Mouse (Mus musculus): ENCODE measurements around the gene Ddn.

Ddn gene

DNA sequence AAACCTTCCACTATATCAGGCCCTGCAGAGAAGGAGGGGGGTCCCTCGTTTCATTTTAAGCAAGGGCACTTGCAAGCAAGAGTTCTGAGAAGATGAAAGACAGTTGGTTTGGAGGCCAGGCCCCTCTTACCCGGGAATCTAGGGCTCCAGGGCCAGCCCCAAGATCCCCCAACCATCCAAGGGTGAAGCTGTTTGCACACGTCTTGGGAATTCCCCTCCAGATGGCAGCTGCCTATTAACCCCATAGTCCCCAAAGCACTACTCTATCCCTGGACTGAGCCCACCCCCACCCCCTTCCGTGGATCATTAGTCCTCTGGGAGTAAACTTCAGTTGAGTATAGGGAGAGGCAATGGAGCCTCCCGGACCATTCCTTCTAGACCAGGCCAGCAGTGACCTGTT lies 33.8 kb downstream of the Ddn start:
- DNase-seq (ENCODE audit: low read depth, low spot score) = no peak

DNA sequence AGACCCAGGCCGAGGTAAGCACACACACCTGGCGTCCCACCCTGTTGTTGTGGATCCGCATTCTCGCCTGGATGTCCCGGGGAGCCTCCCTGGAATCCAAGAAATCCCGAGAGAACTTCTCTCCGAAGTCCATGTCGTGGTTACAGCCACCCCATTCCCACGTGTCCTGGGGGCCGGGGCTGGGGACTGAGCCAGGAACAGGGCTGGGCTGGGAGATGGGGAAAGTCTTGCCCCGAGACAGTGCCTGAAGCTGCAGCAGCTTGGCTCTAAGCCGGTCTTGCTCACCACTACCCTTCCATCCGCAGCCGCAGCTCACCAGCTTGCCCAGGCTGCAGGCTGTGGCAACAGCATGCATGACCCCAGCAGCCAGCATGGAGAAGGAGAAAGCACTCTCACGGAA lies 35.2 kb downstream of the Ddn start:
- DNase-seq (ENCODE audit: low read depth, low spot score) = no peak

DNA sequence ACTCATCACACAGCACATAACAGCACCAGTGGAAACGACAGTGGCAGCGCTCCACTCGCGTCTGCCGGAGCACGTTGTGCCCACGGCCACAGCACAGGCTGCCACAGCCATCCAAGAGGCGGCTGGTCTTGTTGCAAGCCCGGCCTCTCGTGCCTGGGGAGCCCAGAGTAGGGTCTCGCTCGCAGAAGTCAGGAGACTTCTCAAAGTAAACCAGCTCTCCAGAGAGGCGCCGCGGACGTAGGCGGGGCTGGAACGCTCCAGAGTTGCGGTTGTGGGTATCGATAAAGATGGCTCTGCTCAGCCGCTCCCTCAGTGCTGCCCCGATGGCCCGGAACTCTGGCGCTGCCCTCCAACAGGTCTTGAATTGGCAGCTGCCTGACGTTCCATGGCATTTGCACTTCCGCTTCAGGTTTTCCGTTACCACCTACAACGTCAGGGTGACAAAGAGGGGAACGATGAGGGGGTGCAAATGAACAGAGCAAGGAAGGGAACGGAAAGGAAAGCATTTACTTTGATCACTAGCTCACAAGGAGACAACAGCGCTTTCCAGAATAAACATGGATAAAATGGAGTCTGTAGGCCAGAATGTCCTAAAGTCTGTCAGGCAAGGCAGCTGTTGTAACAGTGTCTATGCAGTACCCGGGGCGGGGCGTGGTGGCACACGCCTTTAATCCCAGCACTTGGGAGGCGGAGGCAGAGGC lies 36.6 kb downstream of the Ddn start:
- DNase-seq (ENCODE audit: low read depth, low spot score) = peak; percentile 45

DNA sequence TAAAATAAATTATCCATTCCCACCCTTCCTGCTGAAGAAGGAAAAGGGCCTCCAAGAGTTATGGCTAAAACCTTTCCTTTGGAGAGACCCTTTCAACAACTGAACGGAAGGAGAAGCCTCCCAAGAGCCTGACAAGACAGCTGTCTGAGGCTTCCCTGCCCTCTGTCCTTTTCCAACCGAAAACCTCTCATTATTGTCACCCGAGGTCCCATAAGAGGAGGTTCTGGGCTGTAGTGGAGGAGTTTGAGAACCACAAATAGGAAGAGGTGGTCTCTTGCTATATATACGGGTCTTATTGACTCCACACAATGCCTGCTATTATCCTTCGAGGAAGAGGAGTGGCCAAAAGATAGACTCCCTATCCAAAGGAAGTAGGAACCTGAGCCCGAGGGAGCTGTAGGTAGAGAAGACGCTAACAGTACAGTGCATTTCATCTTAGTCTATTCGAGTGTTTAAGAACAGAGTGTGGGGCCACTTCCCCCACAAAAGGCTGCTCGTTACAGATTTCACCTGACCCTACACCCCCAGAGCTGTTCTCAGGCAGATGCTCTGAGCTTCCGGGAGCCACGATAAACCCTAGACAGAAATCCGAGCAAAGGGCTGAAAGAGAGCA lies 37.4 kb downstream of the Ddn start:
- no peak for DNase-seq (ENCODE audit: low read depth, low spot score)

DNA sequence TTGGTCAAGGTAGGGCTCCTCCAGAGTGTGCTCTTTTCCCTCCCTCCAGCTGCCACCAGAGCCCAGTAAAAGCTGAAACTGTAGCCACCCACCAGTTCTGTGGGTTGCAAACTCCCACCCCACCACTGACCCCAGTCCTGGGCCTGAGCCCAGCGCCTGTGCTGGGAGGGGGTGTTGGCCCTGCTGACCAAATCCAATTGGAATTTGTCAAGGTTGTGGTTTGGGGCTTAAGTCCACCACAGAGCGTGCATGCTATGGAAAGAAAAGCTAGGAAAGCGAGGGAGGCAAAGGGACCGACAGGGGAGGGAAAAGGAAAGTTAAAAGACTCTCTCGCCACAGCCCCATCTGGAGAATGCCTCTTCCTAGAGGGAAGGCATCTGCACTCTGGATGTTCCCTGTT lies 41.0 kb downstream of the Ddn start:
- no peak for DNase-seq (ENCODE audit: low read depth, low spot score)

DNA sequence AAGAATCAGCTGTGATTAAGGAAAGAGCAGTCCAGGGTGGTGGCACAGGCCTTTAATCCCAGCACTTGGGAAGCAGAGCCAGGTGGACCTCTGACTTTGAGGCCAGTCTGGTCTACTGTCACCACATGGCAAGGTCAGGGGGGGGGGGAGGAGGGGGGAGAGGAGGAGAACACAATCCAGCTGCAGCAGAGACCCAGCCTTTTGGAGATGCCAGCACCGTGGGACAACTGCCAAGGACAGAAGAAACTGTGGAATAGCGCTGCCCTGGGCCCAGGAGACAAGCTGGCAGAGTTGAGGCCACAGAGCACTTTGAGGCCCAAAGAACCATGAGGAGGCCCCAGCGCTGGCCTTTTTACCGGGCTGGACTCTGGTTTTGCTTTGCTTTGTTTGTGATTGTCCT lies 43.4 kb downstream of the Ddn start:
- DNase-seq (ENCODE audit: low read depth, low spot score) = no peak

DNA sequence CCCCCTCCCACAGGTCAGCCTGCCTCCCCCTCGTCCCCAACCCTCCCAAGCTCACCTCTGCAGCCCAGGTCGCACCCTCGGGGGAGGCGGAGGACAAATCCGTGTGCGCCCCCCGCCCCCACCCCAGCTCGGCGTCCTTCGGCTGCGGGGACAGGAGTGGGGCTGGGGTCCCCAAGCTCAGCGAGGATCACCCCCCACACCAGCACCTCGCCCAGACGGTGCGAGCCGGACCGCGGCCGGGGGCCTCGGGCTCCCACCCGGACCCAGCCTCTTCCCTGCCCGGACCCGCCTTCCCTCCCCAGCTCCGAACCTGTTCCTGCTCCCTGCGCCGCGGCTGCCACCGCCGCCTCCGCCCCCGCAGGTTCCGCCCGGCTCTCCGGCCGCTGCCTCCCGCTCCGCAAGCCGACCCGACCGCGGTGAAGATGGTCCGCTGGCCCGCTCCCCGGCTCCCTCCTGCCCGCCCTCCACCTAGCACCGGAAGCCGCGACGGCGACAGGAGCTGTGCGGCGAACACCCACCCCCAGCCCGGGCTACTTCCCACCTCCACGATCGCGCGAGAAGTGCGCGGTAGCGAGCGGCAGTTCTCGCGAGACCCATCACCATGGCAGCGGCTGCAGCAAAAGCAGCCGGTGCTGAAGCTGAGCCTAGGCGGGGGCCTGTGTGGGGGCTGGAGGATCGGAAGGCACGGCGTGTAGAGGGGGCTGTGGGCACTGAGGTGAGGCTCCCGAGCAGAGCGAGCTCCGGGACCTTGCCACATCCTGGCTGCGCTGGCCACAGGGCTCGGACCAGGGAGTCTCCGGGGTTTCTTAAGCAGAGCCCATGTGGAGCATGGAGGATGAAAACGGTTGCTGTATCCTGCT lies 46.4 kb downstream of the Ddn start, which contains the start of gene Arf3:
Gene Arf3 (minus strand): TSS at position 545 of the 860 bp plus-strand sequence.
- DNase-seq (ENCODE audit: low read depth, low spot score) = peak; percentile 96

DNA sequence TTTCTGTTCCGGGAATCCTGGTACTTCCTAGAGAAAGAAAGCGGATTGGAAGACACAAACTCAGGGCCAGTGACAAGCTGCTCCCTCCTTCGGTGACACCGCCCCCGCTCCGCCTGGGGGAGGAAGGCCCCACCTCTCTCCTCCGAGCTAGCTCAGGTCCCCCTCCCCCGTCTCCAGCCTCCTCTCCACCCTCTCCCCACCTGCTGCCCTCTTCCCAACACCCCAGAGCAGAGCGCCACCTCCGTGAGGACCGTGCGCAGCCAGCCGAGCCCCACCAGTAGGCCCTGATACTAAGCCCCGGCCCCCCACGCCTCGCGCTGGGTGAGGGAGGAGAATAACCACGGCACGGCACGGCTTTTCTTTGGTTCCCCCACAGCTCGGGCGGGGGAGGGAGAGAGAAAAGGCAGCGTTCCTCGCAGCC lies 47.1 kb downstream of the Ddn start:
- peak; percentile 89 for DNase-seq (ENCODE audit: low read depth, low spot score)

DNA sequence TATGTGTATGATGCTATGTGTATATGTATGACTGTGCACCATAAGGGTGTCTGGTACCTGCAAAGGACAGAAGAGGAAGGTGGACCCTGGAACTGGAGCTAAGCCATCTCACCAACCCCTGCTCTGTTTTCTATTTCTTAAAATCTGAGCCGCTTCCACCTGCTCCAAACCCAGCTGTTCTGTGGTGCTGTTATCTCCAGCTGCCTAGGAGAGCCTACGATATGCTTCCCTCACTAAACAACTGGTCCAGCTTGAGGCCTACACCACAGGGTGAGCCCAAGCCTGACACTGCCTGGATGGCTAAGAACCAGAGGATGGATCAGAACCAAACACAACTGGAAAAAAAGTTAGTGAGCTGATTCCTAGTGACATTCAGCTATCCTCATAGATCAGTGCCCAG lies 55.2 kb downstream of the Ddn start:
- DNase-seq (ENCODE audit: low read depth, low spot score) = no peak

Measured in ES-CJ7 (cell line).